Mouse (Mus musculus): ENCODE data around the gene Grin1. TPM values are rescaled to one million over a fixed set of nuclear protein-coding genes. Genes with fewer than 3 reads are reported as not detected.

Gene Grin1
- total RNA-seq, 2 experiments from 2014 or later, result 477 to 493 TPM

GRCm38 (mm10) chr2:25326036-25326435 lies 7.0 kb upstream of the Grin1 start:
- intact Hi-C loops (cut with DNase I), result loop anchor here (5.0 kb wide), 1 partner anchor 49 kb away; no protein-coding TSS in a partner anchor
- DNase-seq (ENCODE audit: low spot score in 2 of 2), result no peak

DNA sequence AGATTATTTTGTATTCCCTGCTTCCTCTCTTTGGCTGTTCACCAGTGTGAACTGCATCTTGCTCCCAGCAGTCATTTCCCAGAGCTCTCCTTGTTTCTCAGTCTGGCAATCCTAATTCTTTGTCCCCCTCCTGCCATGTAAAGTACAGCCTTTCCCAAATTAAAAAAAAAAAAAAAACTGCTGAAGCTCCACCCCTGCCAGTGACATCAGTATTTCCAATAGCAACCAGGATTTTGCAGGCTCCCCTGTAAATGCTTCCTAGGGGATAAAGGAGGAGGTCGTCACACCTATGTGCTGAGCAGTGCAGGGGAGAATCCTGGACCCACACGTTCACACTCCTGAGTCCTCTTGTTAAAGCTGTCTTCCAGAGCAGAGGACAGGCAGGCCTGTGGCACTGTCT lies 1.1 kb upstream of the Grin1 start:
- intact Hi-C loops (cut with DNase I), result no loop called here
- peak in 1 of 2 experiments; percentile 57 for DNase-seq (ENCODE audit: low spot score in 2 of 2)

- DNase-seq (ENCODE audit: low spot score in 2 of 2), result peak; percentile 53 to 80
- intact Hi-C loops (cut with DNase I), result no loop called here
Measured at GRCm38 (mm10) chr2:25318119-25318966, 644 bp downstream of the Grin1 start.

DNA sequence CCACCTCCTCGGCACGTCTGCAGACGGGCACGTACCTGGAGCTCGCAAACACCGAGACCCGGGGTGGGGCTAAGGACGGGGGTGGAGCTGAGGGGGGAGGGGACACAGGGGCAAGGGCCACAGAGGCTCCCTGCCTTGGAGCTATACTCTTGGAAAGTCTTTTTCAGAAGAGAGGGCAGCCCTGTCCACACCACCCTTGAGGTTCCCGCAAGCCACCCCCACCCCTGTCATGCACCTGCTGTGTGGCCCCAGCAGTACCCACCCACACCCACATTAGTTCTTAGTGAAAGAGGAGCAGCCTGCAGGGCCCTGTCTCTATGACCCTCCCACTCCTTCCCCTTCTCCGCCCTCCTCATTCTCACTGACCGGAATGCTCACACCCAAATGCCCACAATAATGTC lies 7.5 kb downstream of the Grin1 start:
- intact Hi-C loops (cut with DNase I), result no loop called here
- DNase-seq (ENCODE audit: low spot score in 2 of 2), result no peak

DNA sequence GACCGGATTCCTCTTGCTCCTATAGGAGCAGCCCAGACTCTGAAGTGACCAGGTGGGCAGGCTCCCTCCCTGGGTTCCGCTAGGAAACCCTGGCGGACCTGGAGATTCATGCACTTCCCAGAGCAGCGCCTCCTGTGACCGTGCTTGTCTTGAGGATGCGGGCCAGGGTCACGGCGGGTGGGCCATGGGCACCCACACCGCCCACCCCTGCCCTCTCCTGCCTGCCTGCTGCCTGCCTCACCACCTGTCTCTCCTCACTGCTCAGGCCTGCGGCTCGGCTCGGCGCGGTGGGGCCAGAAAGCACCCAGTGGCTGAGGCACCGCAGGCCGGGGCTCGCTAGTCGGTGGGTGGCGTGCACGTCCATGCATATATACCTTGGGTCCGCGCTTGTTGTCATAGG lies 8.0 kb downstream of the Grin1 start:
- no peak for DNase-seq (ENCODE audit: low spot score in 2 of 2)
- intact Hi-C loops (cut with DNase I), result no loop called here

DNA sequence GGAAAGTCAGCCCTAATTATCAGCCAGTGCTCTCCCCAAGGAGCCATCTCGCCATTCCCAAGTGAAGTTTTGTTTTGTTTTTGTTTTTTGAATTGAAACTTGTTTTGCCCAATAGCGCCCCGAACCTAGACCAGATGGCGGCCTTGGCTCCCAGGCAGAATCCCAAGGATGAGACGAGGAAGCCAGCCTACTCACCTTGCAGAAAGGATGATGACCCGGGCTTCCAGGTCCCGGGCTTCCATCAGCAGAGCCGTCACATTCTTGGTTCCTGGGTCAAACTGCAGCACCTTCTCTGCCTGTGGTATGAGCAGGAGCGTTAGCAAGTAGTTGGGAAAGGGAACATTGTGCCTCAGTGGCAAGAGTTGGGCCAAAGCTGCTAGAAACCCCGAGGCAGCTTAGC lies 8.8 kb downstream of the Grin1 start:
- no peak for DNase-seq (ENCODE audit: low spot score in 2 of 2)
- intact Hi-C loops (cut with DNase I), result no loop called here

GRCm38 (mm10) chr2:25305587-25306359 lies 13.2 kb downstream of the Grin1 start:
- intact Hi-C loops (cut with DNase I), result no loop called here
- no peak for DNase-seq (ENCODE audit: low spot score in 2 of 2)

DNA sequence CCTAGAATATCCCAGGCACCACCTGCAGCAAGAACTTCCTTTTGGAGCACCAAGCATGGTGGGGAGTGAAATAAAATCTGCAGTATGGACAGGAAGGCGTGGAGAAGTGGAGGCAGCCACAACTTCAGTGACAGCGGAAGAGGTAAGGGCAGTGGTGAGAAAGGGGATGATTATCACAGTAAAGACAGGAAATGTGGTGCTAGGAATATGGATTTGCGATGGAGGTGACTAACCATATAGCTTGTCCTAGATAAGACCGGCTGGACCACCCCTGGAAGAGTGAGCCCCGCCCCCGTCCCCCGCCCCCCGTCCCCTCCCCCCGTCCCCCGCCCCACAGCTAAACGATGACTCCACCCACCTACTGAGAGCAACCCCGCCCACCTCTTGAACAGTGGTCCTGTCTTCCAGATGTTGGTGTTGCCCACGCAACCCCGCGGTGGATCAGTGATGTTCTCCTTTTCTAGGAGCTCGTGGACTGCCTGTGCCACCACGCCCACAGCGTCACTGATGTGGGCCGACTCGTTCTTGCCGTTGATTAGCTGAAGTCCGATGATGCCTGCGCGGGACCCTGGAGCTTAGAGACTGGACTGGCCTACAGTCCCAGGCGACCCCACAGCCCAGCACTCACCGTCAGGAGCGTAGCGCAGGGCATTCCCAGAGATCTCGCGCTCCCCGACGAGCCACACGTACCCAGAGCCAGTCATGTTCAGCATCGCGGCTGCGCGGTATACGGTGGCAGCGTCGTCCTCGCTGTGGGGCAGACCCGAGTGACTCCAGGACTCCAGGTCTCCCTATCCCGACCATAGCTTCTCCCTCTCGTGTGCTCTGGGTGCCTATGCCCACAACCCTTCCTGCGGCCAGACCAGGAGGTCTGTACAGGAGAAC lies 14.1 kb downstream of the Grin1 start:
- peak; percentile 56 to 69 for DNase-seq (ENCODE audit: low spot score in 2 of 2)
- intact Hi-C loops (cut with DNase I), result no loop called here

DNA sequence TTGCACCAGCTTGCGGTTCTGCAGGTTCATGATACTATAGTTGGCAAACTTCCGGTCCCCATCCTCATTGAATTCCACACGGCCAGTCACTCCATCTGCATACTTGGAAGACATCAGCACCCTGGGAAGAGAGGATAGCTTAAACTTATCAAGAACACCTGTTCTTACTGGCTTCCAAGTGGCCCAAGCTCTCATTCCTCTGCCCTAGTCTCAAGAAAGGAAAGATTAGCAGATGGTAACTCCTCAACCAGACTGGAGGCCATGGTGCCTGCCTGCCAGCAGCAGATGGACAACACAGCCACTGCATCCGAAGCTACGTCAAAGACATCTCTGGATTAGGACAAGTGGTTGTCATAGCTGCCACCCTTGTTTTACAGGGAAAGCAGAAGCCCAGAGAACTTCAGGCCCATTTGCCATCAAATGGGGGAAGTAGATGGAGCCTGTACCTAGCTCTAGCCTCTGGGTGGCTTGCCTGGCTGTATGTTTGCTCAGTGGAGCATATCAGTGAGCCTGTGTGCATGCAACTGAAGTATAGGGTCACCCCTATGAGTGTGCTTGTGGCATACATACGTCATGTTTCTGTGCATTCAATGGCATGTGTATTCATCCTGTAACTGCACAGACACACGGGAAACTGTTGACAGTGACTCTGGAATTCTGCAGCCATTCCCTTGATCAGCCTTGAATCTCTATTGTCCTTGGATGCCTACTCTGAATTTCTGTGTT lies 14.9 kb downstream of the Grin1 start:
- DNase-seq (ENCODE audit: low spot score in 2 of 2), result no peak
- intact Hi-C loops (cut with DNase I), result no loop called here

GRCm38 (mm10) chr2:25303452-25303851 lies 15.5 kb downstream of the Grin1 start:
- DNase-seq (ENCODE audit: low spot score in 2 of 2), result no peak
- intact Hi-C loops (cut with DNase I), result no loop called here

GRCm38 (mm10) chr2:25298046-25298445 lies 20.9 kb downstream of the Grin1 start:
- no peak for DNase-seq (ENCODE audit: low spot score in 2 of 2)
- intact Hi-C loops (cut with DNase I), result no loop called here

- intact Hi-C loops (cut with DNase I), result no loop called here
- no peak for DNase-seq (ENCODE audit: low spot score in 2 of 2)
Measured at GRCm38 (mm10) chr2:25297093-25297492, 21.9 kb downstream of the Grin1 start.

- no peak for DNase-seq (ENCODE audit: low spot score in 2 of 2)
- intact Hi-C loops (cut with DNase I), result no loop called here
Measured at GRCm38 (mm10) chr2:25293706-25294105, 25.3 kb downstream of the Grin1 start.

DNA sequence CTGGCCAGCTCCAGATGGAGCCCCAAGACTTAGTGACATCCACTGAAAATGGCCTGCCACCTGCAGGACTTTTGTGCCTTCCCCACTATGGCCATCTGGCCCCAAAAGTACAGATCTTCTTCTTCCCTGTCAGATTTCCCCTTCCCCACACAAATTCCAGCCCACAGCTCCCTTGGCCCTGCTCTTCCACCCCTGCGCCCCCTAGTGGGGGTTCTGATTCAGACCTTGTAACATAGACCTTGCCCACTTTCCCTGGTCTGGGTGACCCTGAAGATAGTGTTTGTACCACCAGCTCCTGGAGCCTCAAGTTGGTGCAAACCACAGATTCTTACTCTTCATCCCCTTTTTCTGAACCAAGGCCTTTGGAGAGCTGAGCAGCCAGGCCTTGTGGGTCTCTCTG lies 26.1 kb downstream of the Grin1 start:
- intact Hi-C loops (cut with DNase I), result no loop called here
- peak in 1 of 2 experiments; percentile 71 for DNase-seq (ENCODE audit: low spot score in 2 of 2)

DNA sequence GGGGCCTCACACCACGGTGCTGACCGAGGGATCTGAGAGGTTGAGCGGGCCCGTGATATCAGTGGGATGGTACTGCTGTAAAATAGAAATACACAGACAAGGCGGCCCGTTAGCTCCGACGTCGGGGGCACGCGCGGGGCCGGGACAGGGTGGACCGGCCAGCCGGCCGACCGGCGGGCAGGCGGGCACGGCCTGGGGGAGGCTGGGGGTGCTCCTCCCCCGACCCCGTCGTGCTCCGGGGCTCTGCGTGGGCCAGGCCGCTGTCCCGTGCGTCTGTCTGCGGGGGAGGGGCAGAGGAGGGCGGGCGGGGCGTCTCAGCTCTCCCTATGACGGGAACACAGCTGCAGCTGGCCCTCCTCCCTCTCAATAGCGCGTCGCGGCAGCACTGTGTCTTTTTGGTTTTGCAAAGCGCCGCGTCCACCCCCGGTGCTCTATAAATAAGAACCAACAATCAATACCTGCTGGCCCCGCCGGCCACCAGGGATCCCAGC lies 26.9 kb downstream of the Grin1 start:
- DNase-seq (ENCODE audit: low spot score in 2 of 2), result peak; percentile 58 to 68
- intact Hi-C loops (cut with DNase I), result no loop called here

GRCm38 (mm10) chr2:25291184-25292053 lies 27.6 kb downstream of the Grin1 start:
- intact Hi-C loops (cut with DNase I), result no loop called here
- DNase-seq (ENCODE audit: low spot score in 2 of 2), result no peak

GRCm38 (mm10) chr2:25290816-25291130 lies 28.2 kb downstream of the Grin1 start:
- peak; percentile 58 to 81 for DNase-seq (ENCODE audit: low spot score in 2 of 2)
- intact Hi-C loops (cut with DNase I), result no loop called here

Data from left cerebral cortex, postnatal 14 days (tissue).